Mouse (Mus musculus) liver, embryonic 16.5 days (tissue): Measurements from ENCODE around the gene Tmsb10. TPM values are rescaled to one million over a fixed set of nuclear protein-coding genes. Genes with fewer than 3 reads are reported as not detected.
A peak's percentile ranks its signal among the peaks of the same experiment; 100 is the strongest.

Source experiments
- ATAC-seq: fragments of 200-750 bp; cut with Nextera tagmentation; 2 replicates; pipeline ENCODE4 v1.8.0; 2017; ENCODE audit warnings: low read depth, mild to moderate bottlenecking, moderate number of reproducible peaks, moderate library complexity
- H3K27ac ChIP-seq: fragments of 300-500 bp; sonication (generic); 2 replicates; pipeline ENCODE4 v1.5.1; 2014; ENCODE audit warnings: mild to moderate bottlenecking, low read length
- H3K27me3 ChIP-seq: fragments of 300-500 bp; sonication (generic); 2 replicates; pipeline ENCODE4 v1.6.1; 2014; ENCODE audit warnings: low read depth, low read length, mixed read lengths; ENCODE audit not compliant: control insufficient read depth, insufficient read depth
- H3K36me3 ChIP-seq: fragments of 300-500 bp; sonication (generic); 2 replicates; pipeline ENCODE4 v1.6.1; 2014; ENCODE audit warnings: mild to moderate bottlenecking; ENCODE audit not compliant: control insufficient read depth, insufficient read depth
- H3K4me1 ChIP-seq: fragments of 300-500 bp; sonication (generic); 2 replicates; pipeline ENCODE4 v1.6.1; 2014; ENCODE audit warnings: low read depth, low read length, mixed read lengths; ENCODE audit not compliant: control insufficient read depth
- H3K4me2 ChIP-seq: fragments of 300-500 bp; sonication (generic); 2 replicates; pipeline ENCODE4 v1.6.1; 2014; ENCODE audit warnings: low read depth, low read length, mixed read lengths
- H3K4me3 ChIP-seq: fragments of 300-500 bp; sonication (generic); 2 replicates; pipeline ENCODE4 v1.5.1; 2014; ENCODE audit warnings: low read depth, mild to moderate bottlenecking, low read length
- H3K9ac ChIP-seq: fragments of 300-500 bp; sonication (generic); 2 replicates; pipeline ENCODE4 v1.6.1; 2014; ENCODE audit warnings: low read depth, low read length
- H3K9me3 ChIP-seq: fragments of 300-500 bp; sonication (generic); replicated peaks from 2 replicates; pipeline ENCODE4 v1.6.1; 2016; ENCODE audit warnings: low read length; ENCODE audit not compliant: control insufficient read depth
- WGBS: fragments of 180-500 bp; shearing (Covaris S2); extraction: QIAGEN DNeasy Blood & Tissue Kit; methylation state at CpG from one replicate; pipeline ENCODE4 v1.1.7; 2014; ENCODE audit not compliant: insufficient replicate concordance; 5-methylcytosine and 5-hydroxymethylcytosine counted together
- polyA plus RNA-seq: library from polyadenylated mRNA; unstranded; fragments of >200 nt; fragmentation: Nextera tagmentation; extraction: Ambion mirVana; gene quantifications from 2 replicates; pipeline ENCODE4 v1.2.1, GENCODE M21; 2015

The Tmsb10 gene
- polyA plus RNA-seq, 1 experiment from 2014 or later = 255 TPM

- Histone ChIP-seq H3K9ac (no peak overlapping the region), H3K36me3 (no peaks in the 10 kb centered on the region), H3K27me3 (no peaks in the 10 kb centered on the region), H3K4me2 (no peak overlapping the region), H3K9me3 (no peaks in the 10 kb centered on the region), H3K27ac (no peak overlapping the region), H3K4me1 (no peaks in the 10 kb centered on the region; the same call in 1 of the 2 replicates), H3K4me3 (no peak overlapping the region)
- ATAC-seq = peak; percentile 43; the same call in 1 of the 2 replicates
- 23% methylated on average over 9 of the region's 9 CpGs for WGBS
Observed at GRCm38 (mm10) chr6:72926755-72927482, 31.6 kb downstream of the Tmsb10 start.

- no peaks in the 10 kb centered on the region; the same call in 1 of the 2 replicates for H3K4me1 ChIP-seq
- WGBS = 54% methylated on average over 4 of the region's 4 CpGs
- no peak overlapping the region for H3K27ac ChIP-seq
Observed at GRCm38 (mm10) chr6:72926031-72926430, 32.5 kb downstream of the Tmsb10 start.

GRCm38 (mm10) chr6:72923381-72923780 lies 35.2 kb downstream of the Tmsb10 start:
- Histone ChIP-seq H3K4me2 (no peak overlapping the region), H3K9me3 (no peaks in the 10 kb centered on the region), H3K4me3 (no peak overlapping the region), H3K27me3 (no peaks in the 10 kb centered on the region), H3K27ac (no peak overlapping the region), H3K9ac (no peak overlapping the region), H3K36me3 (no peaks in the 10 kb centered on the region), H3K4me1 (no peaks in the 10 kb centered on the region)
- ATAC-seq = no peak
- WGBS = 72% methylated on average over 8 of the region's 8 CpGs

More at GRCm38 (mm10) chr6:72926031-72926430, 32.5 kb downstream of the Tmsb10 start:
- Histone ChIP-seq H3K9ac (no peak overlapping the region), H3K4me2 (no peak overlapping the region), H3K4me3 (no peak overlapping the region), H3K9me3 (no peaks in the 10 kb centered on the region), H3K27me3 (no peaks in the 10 kb centered on the region), H3K36me3 (no peaks in the 10 kb centered on the region)
- no peak for ATAC-seq

- WGBS = 78% methylated on average over 3 of the region's 3 CpGs
- H3K9ac ChIP-seq = no peak overlapping the region
- H3K27ac ChIP-seq = no peak overlapping the region
- no peaks in the 10 kb centered on the region for H3K27me3 ChIP-seq
- no peaks in the 10 kb centered on the region for H3K9me3 ChIP-seq
- no peak for ATAC-seq
- H3K36me3 ChIP-seq = no peaks in the 10 kb centered on the region
- no peak overlapping the region for H3K4me2 ChIP-seq
- H3K4me3 ChIP-seq = no peak overlapping the region
- H3K4me1 ChIP-seq = no peaks in the 10 kb centered on the region
Observed at GRCm38 (mm10) chr6:72921081-72921480, 37.5 kb downstream of the Tmsb10 start.

- H3K27ac ChIP-seq = no peak overlapping the region
- H3K9me3 ChIP-seq = no peaks in the 10 kb centered on the region
- H3K36me3 ChIP-seq = no peaks in the 10 kb centered on the region
- WGBS = 51% methylated on average over 9 of the region's 9 CpGs
- no peak overlapping the region for H3K9ac ChIP-seq
- H3K4me3 ChIP-seq = no peak overlapping the region
- no peak for ATAC-seq
- H3K4me2 ChIP-seq = no peak overlapping the region
- H3K27me3 ChIP-seq = no peaks in the 10 kb centered on the region
- H3K4me1 ChIP-seq = no peaks in the 10 kb centered on the region
Observed at GRCm38 (mm10) chr6:72918510-72919033, 40.0 kb downstream of the Tmsb10 start.

- ATAC-seq = no peak
- H3K27ac ChIP-seq = no peak overlapping the region
- H3K27me3 ChIP-seq = no peaks in the 10 kb centered on the region
- H3K36me3 ChIP-seq = no peaks in the 10 kb centered on the region
- H3K4me3 ChIP-seq = no peak overlapping the region
- H3K4me2 ChIP-seq = no peak overlapping the region
- 62% methylated on average over 7 of the region's 7 CpGs for WGBS
- H3K9ac ChIP-seq = no peak overlapping the region
- no peaks in the 10 kb centered on the region for H3K4me1 ChIP-seq
- H3K9me3 ChIP-seq = no peaks in the 10 kb centered on the region
Observed at GRCm38 (mm10) chr6:72916330-72916729, 42.2 kb downstream of the Tmsb10 start.

- Histone ChIP-seq H3K27ac (no peak overlapping the region), H3K4me1 (no peaks in the 10 kb centered on the region), H3K36me3 (no peaks in the 10 kb centered on the region), H3K4me2 (no peak overlapping the region), H3K9ac (no peak overlapping the region), H3K9me3 (no peaks in the 10 kb centered on the region), H3K4me3 (no peak overlapping the region), H3K27me3 (no peaks in the 10 kb centered on the region)
- whole genome bisulfite sequencing = 62% methylated on average over 6 of the region's 6 CpGs
- ATAC-seq = no peak
Observed at GRCm38 (mm10) chr6:72914087-72914749, 44.3 kb downstream of the Tmsb10 start.

GRCm38 (mm10) chr6:72911261-72911660 lies 47.3 kb downstream of the Tmsb10 start:
- no peak overlapping the region for H3K4me3 ChIP-seq
- WGBS = 51% methylated on average over 4 of the region's 4 CpGs
- H3K9me3 ChIP-seq = no peaks in the 10 kb centered on the region
- no peaks in the 10 kb centered on the region for H3K36me3 ChIP-seq
- no peak overlapping the region for H3K9ac ChIP-seq
- no peak overlapping the region for H3K4me2 ChIP-seq
- no peaks in the 10 kb centered on the region for H3K27me3 ChIP-seq
- ATAC-seq = no peak
- no peaks in the 10 kb centered on the region for H3K4me1 ChIP-seq
- H3K27ac ChIP-seq = no peak overlapping the region
